Mouse (Mus musculus) megakaryocyte, embryonic 14.5 days (primary cell): ENCODE results near the gene Slc25a33. TPM values are rescaled to one million over a fixed set of nuclear protein-coding genes. Genes with fewer than 3 reads are reported as not detected.

Experiments used
- H3K27me3 ChIP-seq: replicated peaks from 2 replicates; pipeline ENCODE3; 2012; ENCODE audit warnings: inconsistent platforms
- H3K36me3 ChIP-seq: replicated peaks from 2 replicates; pipeline ENCODE3; 2012; ENCODE audit warnings: low read length, inconsistent platforms, mixed read lengths
- H3K4me1 ChIP-seq: 2 replicates; pipeline ENCODE4 v1.6.1; 2012; ENCODE audit warnings: inconsistent platforms
- H3K4me3 ChIP-seq: replicated peaks from 2 replicates; pipeline ENCODE3; 2012; ENCODE audit warnings: moderate library complexity, mild to moderate bottlenecking, inconsistent platforms
- H3K9me3 ChIP-seq: 2 replicates; pipeline ENCODE4 v1.6.1; 2012; ENCODE audit warnings: inconsistent platforms
- FLI1 ChIP-seq: IDR thresholded peaks from 2 replicates; pipeline ENCODE4 v1.6.1; 2012; ENCODE audit warnings: low read length, inconsistent platforms, mixed read lengths
- GATA1 ChIP-seq: IDR thresholded peaks from 3 replicates; pipeline ENCODE4 v1.6.1; 2012; ENCODE audit warnings: mixed read lengths, low read length, inconsistent platforms, borderline replicate concordance
- polyA plus RNA-seq: library from polyadenylated mRNA; stranded (reverse); fragments of >175 nt; gene quantifications from 2 replicates; pipeline ENCODE4 v1.2.3, GENCODE M21; 2012; ENCODE audit warnings: low replicate concordance; ENCODE audit not compliant: insufficient read depth

The Slc25a33 gene
- polyA plus RNA-seq, 1 experiment: 8.0 TPM

DNA sequence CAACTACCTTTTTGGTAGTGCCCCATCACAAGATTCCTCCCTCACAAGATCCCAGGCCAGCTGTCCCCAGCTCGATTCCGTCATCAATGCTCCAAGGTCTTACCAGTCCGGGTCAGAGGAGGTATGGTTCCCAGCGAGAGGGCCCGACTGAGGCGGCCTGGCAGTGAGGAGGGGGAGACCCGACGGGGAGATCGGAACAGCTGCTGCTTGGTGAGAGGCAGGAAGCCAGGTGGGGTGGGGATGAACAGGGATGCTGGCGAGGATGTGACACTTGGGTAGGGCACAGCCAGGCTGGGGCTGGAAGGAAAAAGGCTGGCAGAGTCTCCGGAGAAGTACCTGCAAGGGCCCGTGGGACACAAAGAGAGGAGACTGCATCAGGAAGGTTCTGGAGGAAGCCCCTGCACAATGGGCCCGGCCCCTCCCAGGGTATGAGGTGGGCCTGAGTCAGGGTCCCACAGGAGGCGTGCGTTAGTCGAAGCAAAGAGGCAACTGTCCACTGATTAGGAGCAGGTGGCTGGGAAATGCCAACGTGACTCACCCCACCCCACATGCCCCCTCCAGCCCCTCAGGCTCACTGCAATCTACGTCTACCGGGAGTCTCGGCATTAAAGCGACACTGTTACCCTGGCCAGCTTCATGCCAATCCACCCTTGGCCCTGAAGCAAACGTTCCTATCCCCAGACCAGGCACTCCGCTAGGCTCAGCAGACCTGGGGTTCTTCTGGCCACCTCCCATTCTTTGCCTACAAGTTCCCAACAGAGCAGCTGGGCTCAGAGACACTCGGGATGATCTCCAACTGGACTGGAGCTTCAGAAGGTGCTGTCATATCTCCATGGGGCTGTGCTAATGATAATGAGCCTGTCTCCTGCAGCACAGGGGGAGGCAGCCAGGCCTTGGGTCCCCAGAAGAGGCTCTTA, 51.7 kb downstream of the Slc25a33 start:
- peaks cover 42% of the 10 kb centered on the region for H3K4me1 ChIP-seq
- no peaks in the 10 kb centered on the region for H3K27me3 ChIP-seq
- peaks cover 5% of the 10 kb centered on the region for H3K9me3 ChIP-seq
- H3K4me3 ChIP-seq: no peak overlapping the region
- no peak for TF ChIP-seq GATA1
- no peak for TF ChIP-seq FLI1
- peaks cover 97% of the 10 kb centered on the region for H3K36me3 ChIP-seq

DNA sequence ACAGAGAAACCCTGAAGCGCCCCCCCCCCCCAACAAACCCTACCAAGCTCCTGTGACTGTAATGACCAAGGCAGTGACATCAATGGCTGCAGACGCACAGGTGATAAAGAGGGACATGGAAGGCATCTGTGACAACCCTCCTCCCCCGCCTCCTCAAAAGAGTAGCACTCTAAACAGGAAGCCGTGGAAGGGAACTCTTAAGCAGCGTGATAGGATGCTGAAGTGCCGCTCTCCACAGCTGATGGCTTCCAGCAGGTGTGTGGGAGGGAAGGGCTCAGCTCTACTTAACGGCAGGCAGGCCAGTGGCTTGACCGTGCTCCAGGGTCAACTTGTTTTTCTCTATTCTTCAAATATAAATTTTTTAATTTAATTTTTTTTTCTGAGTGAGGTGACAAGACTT, 52.9 kb downstream of the Slc25a33 start:
- Histone ChIP-seq H3K4me1 (peaks cover 30% of the 10 kb centered on the region), H3K4me3 (no peak overlapping the region), H3K36me3 (peaks cover 97% of the 10 kb centered on the region), H3K9me3 (peaks cover 5% of the 10 kb centered on the region), H3K27me3 (no peaks in the 10 kb centered on the region)
- no peak for TF ChIP-seq FLI1
- TF ChIP-seq GATA1: no peak

DNA sequence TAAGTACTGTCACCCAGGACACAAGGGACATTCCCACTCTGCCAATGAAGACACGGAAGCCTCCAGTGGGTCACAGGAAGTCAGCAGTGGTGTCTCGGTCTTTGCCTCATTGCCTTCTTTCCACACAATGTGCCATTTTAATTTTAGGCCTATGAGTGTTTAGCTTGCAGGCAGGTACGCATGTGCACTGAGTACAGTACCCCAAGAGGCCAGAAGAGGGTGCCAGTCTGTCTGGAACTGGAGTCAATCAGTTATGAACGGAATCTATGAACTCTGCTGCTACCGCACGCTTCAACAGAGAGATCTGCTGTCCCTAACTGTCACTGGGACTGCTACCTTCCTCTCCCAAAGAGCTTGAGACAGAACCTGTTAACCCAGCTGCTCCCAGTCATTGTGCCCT, 54.4 kb downstream of the Slc25a33 start:
- Histone ChIP-seq H3K9me3 (peaks cover 5% of the 10 kb centered on the region), H3K4me3 (no peak overlapping the region), H3K4me1 (peaks cover 16% of the 10 kb centered on the region), H3K36me3 (peaks cover 97% of the 10 kb centered on the region), H3K27me3 (no peaks in the 10 kb centered on the region)
- TF ChIP-seq GATA1: no peak
- no peak for TF ChIP-seq FLI1

DNA sequence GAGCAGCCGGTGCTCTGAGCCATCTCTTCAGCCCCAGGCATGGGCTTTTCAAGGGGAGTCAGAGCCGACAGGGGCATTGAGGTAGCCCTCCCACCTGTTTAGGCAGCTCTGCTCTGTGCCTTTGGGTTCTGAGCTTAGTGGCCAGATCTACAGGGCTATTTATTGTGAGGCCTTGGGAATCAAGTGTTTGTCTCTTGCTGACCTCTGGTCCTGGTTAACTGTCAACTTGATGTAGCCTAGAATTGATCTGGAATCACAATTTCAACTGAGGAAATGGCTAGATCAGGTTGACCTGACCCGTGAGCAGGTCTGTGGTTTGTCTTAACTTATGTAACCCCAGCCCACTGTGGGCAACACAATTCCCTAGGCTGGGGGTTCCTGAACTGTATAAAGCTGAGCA, 59.5 kb downstream of the Slc25a33 start:
- Histone ChIP-seq H3K4me3 (no peak overlapping the region), H3K27me3 (no peaks in the 10 kb centered on the region), H3K36me3 (peaks cover 52% of the 10 kb centered on the region), H3K9me3 (no peaks in the 10 kb centered on the region; the same call in 1 of the 2 replicates), H3K4me1 (peaks cover 23% of the 10 kb centered on the region)
- no peak for TF ChIP-seq GATA1
- TF ChIP-seq FLI1: no peak

DNA sequence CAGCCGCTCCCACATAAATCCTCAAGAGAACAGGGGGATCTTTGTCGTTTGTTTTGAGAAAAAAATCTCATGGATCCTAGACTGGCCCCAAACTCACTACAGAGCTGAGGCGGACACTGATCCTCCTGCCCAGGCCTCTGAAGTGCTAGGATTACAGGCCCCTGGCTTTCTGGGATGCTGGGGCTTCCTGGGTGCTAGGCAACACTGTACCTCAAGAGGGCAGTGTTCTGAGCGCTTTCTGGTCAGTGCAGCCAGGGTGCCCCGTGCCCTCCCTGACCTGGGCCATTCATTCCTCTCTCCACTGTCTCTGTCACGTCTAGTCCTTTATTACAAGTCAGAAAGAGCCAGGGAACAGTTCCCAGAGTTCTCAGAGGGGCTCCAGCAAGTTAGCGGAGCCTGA, 62.1 kb downstream of the Slc25a33 start:
- Histone ChIP-seq H3K36me3 (peaks cover 26% of the 10 kb centered on the region), H3K9me3 (no peaks in the 10 kb centered on the region; the same call in 1 of the 2 replicates), H3K4me3 (no peak overlapping the region), H3K27me3 (no peaks in the 10 kb centered on the region), H3K4me1 (peaks cover 32% of the 10 kb centered on the region)
- TF ChIP-seq GATA1 (no peak), FLI1 (no peak)

DNA sequence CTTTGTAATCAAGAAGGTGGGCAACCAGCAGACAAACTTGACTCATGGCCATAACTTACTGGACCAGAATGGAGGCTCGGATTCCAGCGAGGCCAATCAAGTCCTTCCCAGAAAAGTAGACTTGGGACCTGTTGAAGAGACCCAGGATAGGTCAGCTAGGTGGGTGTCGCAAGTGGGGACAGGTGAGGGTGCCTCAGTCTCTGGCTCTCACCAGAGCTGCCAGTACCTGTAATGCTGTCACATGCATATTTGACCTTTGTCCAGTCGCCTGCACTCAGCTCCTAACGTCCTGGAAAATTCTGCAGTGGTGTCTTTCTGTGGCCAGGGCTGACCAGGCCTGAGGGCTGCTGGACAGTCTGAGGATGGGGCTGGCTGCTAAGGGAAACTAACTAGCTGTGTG, 62.6 kb downstream of the Slc25a33 start:
- H3K36me3 ChIP-seq: peaks cover 22% of the 10 kb centered on the region
- peaks cover 34% of the 10 kb centered on the region for H3K4me1 ChIP-seq
- H3K9me3 ChIP-seq: no peaks in the 10 kb centered on the region; the same call in 1 of the 2 replicates
- no peak overlapping the region for H3K4me3 ChIP-seq
- no peaks in the 10 kb centered on the region for H3K27me3 ChIP-seq
- TF ChIP-seq GATA1: no peak
- TF ChIP-seq FLI1: no peak

DNA sequence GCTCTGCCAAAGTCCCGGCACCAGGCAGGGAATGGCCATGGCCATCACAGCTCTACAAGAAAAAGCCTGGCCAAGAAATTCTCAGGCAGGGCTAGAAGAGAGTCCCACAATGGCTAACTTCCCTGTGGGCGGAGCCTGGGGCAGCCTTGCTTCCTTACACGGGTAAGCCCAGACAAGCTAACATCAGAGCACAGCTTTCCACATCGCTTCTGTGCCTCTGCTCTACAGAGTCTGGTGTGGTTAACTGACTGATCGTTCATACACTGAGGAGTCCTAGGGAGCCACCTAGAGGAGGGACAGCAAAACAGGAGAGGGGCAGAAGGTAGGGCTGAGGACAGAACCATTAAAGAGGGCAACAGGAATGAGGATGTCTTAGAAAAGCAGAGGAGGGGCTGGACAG, 63.6 kb downstream of the Slc25a33 start:
- H3K27me3 ChIP-seq: no peaks in the 10 kb centered on the region
- peaks cover 37% of the 10 kb centered on the region for H3K4me1 ChIP-seq
- peak overlapping the region; percentile 56 for H3K4me3 ChIP-seq
- no peaks in the 10 kb centered on the region; the same call in 1 of the 2 replicates for H3K9me3 ChIP-seq
- H3K36me3 ChIP-seq: peaks cover 12% of the 10 kb centered on the region
- TF ChIP-seq FLI1 (no peak), GATA1 (no peak)

DNA sequence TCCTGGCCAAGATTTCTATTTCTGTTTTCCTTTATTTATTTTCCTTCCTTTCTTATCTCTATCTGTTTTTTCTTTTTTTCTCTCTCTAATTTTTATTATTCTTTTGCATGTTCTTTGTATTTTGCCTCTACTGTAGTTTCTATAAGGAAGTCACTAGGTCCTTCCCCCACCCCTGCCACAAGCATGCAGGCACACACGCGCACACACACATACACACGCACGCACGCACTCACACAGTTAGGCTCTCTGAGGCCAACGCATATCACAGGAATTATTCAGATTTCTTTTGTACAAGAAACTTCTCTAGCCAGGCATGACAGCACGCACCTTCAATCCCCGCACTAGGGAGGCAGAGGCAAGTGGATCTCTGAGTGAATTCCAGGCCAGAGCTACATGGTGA, 68.1 kb downstream of the Slc25a33 start:
- Histone ChIP-seq H3K4me1 (peaks cover 64% of the 10 kb centered on the region), H3K9me3 (no peaks in the 10 kb centered on the region), H3K36me3 (no peaks in the 10 kb centered on the region), H3K4me3 (no peak overlapping the region), H3K27me3 (no peaks in the 10 kb centered on the region)
- TF ChIP-seq FLI1 (no peak), GATA1 (no peak)

DNA sequence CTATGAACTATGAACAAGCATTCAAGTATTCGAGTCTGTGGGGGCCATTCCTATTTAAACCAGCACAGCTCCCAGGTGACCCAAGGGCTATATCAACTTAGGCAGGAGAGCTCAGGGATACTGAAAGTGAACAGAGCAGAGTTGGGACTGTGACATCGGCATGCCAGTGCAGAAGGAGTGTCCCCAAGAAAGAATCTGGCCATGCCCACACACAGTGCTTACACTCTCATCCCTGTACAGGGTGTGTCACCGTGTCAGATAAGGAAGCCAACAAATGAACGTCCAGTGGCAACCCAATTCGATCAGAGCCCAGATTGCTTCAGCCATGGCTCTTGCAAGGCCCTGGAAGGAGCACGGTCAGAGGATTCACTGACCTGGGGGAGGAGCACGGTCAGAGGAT, 68.8 kb downstream of the Slc25a33 start:
- TF ChIP-seq FLI1: no peak
- TF ChIP-seq GATA1: no peak
- H3K4me1 ChIP-seq: peaks cover 66% of the 10 kb centered on the region
- H3K27me3 ChIP-seq: no peaks in the 10 kb centered on the region
- no peaks in the 10 kb centered on the region for H3K9me3 ChIP-seq
- H3K36me3 ChIP-seq: no peaks in the 10 kb centered on the region
- peak overlapping the region; percentile 50 for H3K4me3 ChIP-seq

DNA sequence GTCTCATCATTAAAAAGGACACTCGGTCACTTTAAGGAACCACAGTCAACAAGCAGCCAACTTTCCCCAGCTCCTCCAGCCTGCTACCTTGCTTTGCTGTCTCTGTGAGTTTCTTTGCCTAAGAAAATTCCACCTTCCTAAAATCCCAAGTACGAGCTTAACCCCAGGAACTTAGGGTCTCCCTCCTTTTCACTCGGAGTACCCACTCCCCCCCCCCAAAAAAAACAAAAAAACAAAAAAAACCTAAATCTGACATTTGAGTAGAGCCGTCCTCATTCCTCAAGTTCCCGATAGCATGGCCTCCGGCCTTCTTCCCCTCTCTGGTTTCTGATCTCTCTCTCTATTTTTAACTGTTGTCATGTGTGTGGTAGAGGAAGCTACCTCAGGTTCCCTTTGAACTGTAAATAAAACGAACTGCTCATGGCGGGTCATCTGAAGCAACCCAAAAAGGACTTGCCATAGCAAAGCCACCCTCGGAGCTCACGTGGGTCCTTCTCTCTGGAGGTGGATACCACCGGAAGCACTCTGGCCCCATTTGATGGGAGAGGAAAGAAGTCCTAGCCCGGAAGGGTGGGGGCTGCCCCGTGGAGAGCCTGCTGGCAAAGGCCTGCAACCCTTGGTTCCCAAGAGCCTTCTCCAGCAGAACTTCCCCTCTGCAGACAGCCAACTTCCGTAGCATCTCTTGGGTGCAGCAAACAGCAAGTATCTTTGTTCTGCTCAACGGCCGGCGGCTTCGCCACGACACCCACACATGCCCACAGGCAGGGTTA, 71.7 kb downstream of the Slc25a33 start, which contains the start of gene Pik3cd:
TSS of gene Pik3cd (minus strand) at position 362 of the 770 bp plus-strand sequence.
- Histone ChIP-seq H3K4me1 (peaks cover 78% of the 10 kb centered on the region), H3K4me3 (peak within 1 kb of the TSS; percentile 86), H3K36me3 (no peaks in the 10 kb centered on the region), H3K9me3 (no peaks in the 10 kb centered on the region), H3K27me3 (no peaks in the 10 kb centered on the region)
- no peak for TF ChIP-seq GATA1
- no peak for TF ChIP-seq FLI1
